Mouse (Mus musculus) monocyte, adult 2 months (primary cell): ENCODE measurements around the gene Ank3.

Experiments used
- DNase-seq, 2 experiments: peaks; one replicate each; pipeline ENCODE4 v3.0.0; 2022; ENCODE audit warnings: low spot score in 2 of 2, low read depth in 1 of 2

The Ank3 gene

DNA sequence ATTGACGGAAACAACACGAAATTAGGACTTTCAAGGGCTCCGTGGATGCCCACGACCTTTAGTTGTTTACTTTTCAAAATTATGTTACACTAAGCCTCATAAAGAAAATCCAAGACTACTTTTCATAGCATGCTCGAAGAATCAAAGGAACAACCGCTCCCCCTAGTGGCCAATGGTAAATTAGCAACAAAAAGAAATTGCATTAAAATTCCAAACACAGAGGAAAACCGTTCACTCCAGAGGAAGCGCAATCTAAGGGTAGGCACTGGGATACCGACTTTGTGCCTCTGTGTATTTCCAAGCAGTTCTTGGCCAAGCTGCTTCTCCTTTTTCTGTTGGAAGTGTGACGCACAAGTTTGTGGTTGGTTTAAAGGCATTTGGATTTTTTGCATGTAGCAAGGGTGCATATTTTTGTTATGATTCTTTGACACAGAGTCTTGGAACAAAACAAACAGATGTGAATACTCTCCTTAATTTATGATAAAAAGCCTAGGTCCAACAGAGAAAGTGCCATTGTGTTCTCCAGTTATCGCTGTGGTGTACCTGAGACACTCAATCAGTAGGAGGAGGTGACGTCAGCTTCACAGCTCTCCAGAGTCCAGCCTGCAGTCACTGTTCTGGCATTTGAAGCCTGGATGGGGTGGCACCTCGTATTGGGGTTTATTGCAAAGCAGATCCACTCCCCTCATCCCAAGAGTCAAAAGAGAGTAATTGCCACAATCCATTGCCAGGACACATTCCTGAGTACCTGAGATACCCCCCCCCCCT, 256.5 kb downstream of the Ank3 start:
- no peak for DNase-seq

DNA sequence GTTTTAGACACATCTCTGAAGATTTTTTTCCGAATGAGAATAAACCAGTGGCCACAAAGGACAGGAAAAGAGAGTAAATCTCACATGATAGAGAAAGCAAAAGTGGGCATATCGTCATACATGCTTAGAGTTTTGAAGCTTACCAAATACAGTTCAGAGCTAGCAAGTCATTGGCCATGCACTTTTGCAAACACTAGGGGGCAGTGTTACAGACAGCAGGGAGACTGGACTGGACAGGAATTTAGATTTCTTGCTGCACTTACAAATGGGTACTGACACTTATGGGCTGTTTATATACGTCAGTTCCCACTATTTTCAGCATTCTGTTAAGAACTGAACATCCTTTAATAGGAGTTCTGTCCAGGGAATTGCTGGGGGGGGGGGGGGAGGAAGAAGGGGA, 257.7 kb downstream of the Ank3 start:
- DNase-seq, result no peak

DNA sequence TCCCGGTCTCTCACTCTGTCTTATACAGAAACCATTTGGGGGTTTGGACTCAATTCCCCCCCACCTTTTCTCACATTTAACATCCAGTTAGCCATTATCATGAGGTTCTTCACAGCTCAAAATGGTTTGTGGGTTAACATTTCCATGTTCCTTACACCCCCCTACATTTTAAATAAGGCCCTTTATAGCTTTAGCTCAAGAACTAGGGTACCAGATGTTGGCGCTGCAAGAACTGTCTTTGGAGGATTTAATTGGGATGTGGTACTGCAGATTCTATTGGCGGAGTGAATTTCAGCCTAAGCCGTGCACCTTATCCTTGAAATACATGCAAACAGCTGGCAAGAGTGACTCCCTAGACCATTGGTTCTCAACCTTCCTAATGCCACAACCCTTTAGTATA, 261.2 kb downstream of the Ank3 start:
- no peak for DNase-seq

DNA sequence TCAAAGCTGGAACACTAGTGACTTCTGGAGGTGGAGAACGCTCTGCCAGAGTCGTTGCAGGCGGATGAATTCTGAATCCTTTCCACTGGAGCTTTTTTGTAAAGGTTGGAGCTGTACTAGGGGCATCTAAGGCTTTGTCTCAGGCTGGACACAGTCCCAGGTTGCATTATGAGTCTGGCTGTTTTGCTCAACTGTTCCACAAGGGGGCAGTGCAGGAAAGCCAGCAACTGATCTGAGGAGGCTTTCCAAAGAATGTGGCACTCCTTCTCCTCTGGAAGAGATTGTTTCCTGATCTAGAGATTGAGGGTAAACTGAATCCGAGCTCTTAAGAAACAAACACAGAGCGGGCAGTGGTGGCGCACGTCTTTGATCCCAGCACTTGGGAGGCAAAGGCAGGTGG, 263.8 kb downstream of the Ank3 start:
- DNase-seq, result no peak

DNA sequence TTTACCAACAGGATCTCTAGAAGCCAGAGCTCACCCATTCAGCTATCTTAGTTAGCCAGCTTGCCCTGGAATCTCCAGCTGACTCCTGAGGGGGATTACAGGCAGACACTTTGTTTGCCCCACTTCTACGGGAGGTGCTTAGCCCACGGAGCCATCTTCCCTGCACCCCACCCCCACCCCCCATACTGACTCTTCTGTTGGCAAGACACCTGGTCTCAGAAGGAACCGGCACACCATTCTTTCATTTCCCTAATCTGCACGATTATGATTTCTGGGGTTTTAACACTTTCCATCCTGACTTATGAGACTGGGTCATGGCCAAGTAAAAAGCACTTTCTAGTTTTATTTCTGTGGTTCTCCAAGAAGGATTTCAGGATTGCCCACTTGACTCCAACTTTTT, 268.9 kb downstream of the Ank3 start:
- DNase-seq, result no peak

DNA sequence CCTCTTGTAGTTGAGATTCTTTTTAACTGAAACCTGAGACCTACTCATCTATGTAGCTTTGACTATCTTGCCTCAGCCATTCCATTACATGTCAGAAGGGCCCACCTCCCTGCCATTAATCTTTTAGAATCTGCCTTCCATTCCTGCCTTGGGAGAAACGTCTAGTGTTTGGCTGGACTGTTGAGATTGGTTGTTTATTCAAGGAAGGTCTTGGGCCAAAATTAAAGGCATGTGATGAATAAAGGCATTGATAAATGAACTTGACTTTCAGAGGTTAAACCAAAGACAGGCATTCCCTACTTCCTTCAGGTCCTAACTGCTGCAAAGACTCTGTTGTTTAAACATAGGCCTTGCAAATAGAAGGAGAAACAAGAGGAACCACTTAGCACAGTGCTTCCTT, 271.9 kb downstream of the Ank3 start:
- no peak for DNase-seq

DNA sequence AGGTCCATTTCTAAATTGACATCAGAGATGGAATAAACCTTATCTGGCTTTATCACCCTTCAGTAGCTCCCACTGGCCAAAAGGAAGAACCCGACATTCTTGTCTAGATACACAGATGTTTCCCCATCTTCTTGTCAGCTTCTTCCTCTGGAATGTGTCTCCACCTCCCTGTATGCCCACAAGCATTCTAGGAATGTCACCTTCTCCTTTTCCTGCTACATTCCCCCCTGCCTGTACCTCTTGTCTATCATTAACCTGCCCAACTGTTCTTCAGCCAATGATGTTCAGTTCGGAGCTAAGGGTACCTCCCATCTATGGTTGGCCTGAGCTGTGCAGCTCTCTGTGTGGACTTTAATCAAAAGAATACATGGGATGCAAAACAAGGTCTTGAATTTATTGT, 272.4 kb downstream of the Ank3 start:
- DNase-seq, result no peak

DNA sequence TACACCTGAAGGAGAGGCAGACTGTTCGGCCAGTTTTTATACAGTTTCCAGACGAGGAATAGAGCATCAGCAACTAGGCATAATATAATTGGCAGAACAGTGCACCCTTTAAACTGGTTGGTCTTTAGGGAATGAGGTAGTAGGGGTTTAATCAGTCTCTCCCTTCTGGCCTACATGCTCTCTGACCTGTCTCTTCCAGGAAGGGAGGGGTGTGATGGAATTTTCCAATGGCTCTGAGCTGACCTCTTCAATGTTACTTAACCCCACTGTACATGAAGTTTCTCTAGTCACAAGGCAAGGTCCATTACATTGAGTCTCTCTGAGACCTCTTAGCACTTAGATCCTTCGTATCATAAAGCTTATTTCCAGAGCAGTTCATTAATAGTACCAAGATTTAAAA, 272.9 kb downstream of the Ank3 start:
- no peak for DNase-seq

DNA sequence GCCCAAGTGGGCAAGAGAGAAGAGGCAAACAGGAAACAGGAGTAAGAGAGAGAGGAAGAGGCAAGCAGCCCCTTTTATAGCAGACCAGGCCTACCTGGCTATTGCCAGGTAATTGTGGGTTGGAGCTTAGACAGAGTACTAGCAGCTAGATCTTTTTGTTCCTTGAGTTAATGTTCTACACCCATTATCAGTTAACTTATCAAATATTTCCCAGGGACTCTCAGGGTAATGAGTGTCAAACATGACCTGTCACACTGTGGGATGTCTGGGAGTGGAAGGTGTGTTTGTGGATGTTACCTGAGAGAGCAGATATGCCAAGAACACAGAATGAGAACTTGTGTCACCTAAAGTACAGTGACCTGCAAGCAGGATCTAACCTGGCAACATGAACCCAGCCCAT, 274.0 kb downstream of the Ank3 start:
- DNase-seq, result no peak

DNA sequence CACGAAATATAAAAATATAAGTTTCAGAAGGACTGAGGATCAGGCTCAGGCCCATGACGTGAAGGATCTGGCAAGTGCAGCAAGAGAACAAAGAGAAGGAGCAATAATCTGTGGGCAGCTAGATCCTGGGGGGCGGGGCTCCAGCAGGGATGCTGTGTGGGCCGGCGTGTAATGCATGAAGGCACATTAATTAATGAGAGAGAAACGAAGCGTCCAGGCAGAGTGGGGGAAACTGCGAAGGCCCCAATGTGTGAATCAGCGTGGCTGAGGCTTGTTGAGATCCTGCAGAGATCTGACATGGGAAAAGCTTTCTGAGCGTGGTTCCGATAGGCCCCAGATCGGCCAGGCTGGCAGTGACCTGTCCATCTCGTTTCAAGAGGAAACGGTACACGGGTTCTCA, 279.7 kb downstream of the Ank3 start:
- DNase-seq, result no peak

DNA sequence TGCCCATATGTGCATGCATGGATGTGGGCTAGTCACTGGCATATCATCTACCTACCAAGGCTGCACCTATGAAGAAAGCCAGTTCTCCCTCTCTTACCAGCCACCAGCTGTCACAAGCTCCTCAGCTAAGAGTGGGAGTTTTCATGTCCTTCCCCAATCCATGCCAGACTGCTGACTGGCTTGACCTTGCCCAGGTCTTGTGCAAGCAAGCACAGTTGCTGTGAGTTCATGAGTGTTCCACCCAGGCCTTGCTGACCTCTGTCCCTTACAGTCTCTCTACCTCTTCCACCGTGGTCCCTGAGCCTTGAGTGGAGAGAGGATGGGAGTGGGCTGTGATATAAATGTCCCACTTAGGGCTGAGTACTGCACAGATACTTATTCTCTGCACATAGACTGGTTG, 287.8 kb downstream of the Ank3 start:
- no peak for DNase-seq

DNA sequence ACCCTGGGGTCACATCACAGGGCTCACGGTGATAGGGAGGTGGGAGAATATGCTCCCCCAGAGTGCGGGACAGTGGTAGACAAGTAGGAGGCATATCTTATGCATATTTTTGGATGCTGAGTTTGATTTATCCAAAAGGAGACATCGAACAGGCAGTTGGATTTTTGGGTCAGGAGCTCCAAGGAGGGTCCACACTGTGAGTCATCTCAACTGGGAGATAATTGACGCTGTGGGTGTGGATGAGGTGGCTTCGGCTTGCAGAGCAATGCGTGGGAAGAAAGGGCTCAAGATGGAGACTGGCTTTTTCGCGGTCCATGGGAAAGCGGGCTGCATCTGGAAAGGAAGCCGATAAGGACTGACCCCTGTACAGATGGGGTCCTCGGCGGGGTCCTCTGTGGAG, 290.5 kb downstream of the Ank3 start:
- no peak for DNase-seq

DNA sequence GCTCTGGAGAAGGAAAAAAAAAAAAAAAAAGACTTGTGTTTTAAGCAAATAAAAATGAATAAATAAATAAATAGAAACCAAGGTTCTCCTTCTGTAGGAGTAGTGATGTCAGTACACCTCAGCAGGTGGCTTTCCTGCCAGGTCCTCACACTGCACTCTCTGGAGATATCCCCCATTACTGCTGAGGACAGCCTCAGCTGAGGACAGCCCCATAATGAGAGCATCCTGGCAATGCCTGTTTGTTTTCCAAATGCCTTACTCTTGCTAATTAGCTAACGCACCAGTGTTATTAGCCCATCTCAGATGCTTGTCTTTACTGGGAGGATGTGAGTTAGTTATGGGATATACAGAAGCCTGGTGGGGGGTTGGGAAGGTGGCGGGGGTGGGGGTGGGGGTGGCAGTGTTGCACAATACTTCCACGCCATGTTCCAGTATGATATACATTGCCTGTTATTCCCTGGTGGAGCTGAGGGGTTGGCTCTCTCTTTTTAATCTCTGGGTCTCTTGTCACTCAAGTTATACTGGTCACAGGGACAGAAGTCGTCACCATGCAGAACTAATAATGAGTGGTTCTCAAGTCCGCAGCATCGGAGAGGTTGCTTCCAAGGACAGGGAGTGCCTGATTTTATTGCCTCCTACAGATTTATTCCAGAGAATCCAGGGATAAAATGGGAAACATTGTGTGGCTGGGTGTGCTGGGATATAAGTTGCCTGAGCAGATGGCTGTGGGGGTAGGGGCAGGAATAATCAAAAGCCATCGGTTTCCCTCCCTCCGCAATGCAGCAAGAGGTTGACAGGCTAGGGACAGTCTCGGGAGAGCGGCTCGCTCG, 291.8 kb downstream of the Ank3 start:
- no peak for DNase-seq

DNA sequence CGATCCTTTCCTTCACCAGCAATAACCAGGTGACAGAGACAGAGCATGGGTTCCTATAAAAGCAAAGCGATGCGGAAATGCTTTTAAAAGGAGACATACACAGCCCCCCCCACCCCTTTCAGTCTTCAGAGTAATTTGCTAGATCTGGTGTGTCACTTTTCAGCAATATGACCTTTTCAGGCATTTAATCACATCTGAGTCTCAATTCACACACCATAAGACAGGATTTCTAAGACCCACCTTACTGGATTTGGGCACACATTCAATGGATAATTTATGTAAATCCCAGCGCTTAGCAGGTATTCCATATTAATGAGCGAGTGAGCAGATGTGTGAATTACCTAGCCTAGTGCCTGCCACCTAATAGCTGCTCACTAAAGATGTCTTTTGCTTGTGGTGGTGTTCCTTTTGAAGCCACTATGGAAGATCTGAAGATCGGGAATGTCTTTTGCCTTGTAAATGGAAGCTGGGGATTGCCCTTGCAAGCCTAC, 292.4 kb downstream of the Ank3 start:
- no peak for DNase-seq

DNA sequence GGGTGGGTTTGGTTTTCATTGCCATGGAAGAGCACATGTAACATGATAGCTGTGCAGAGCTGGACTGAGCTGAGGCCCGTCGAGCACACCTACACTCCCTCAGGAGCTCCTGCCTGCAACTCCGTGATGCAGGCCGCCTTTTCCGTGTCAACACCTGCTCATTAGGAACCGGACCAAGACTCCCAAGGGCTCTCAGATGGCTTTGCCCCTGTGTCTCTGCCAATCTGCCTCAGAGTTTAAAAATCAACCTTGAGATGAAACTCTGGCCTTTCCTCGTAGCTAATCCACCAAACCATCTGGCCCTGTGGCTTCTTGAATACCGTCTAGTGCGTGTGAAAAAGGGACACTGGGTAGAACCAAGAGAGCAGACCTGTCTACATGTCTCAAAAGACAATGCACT, 297.4 kb downstream of the Ank3 start:
- DNase-seq, result no peak

DNA sequence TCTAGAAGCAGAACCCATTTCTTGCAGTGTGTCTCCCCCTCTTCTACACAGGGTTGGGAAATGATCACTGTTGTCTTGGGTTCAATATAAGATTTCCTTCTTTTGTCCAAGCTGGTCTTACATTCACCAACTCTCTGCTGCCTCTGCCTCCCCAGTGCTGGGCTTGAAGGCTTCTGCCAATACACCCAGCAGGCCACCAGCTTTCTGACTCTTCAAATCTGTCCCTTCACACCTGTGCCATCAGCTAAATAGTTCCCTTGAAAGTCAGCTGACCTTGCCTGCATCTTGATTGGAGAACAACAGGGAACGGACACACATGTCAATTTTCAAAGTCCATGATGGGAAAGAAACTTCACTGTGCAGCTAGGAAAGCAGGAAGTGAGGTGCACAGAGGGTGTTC, 300.1 kb downstream of the Ank3 start:
- no peak for DNase-seq

DNA sequence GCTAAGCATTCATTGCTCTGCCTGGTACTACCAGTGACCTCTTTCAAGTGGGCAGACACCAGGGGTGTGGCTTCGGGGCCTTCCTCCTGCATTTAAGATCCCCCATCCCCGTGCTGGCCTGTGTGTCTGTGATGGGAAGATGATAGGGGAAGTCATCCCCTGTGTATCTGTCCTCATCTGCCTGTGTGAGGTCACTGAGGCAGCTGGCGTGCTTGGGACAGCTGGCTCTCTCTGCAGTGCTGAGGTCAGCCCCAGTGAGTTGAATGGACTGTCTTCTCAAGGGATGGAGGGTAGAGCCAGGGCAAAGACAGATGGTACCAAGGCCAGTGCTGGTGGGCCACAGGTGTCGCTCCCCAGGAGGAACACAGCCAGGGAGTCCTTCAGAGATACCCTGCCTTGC, 302.7 kb downstream of the Ank3 start:
- no peak for DNase-seq

DNA sequence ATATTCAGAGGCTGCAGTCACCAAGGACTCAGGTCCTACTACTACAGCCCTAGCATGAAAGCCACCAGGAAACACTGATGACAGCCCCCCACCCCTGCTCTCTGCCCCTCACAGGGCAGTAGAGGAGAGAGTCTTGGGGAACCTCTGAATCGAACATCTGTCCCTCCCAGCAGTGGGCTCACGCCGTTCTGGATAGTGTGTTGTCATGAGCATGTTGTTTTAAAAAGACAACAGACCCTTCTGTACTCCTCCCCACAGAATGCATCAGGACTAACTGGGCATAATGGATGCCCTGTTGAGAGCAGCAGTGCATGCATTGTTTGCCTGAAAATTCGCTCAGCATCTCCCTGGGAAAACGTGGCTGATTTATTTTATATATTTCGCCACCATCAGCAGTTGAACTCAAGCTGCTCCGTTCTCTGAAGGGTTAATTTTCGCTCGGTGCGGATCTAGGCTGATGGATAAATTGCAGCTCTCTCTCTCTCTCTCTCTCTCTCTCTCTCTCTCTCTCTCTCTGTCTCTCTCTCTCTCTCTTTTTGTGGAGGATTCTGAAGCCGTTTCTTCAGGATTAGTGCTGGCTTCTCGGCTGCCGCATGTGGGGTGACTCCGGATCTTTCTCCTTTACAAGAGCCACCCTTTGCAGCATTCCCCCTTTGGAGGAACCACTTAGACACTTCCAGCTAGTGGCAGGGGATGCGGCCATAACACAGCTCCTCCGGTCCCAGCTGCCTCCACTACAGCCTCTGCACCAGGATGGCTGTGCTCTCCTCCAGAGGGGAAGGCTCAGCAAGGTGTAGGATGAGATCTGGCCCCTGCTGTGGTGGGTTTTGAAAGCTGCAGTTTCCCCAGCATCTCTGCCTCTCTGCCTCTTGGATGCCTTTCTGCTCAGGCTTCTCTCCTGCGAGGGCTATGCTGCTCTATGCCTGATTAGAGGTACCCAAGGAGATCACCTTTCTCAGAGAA, 307.5 kb downstream of the Ank3 start:
- DNase-seq, result no peak

DNA sequence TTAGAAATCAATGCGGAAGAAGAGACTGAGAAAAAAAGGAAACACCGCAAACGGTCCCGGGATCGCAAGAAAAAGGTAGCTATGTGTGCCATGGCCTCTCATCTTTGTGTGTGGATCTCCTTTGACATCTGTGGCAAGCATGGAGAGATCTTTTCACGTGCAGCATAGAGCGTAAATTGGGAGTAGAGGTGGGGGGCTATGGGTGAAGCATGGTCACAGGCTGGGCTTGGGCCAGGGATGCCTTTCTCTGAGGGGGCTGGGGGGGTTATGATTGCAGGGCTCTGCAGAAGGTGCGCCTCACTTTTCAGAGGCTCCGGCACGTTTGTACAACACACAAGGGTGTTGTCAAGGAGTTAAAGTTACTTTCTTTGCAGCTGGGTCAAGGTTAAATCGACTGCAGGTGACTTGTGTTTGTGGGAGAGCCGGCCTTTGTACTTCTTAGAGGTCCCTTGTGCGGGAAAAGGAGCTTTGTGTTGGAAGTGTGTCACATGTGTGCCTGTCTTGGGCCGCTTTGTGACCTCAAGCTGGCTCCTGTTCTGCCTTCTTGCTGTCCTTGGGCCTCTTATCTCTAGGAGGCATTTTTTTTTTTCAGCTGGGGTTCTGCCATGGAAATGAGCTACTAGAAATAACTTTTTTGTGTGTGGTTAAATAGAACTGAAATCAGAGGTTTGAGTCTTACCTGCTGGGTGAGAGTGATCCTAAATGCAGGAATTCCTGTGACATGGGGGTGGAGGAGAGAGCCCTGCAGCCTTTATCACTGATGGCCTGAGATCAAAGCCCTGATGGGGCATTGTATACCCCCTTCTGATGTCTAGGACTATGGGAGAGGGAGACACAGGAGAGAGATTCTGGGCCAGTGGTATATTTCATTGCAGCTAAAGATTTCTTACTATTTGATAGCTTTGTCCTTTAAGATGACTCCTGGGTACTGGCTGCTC, 308.5 kb downstream of the Ank3 start:
- DNase-seq, result no peak

DNA sequence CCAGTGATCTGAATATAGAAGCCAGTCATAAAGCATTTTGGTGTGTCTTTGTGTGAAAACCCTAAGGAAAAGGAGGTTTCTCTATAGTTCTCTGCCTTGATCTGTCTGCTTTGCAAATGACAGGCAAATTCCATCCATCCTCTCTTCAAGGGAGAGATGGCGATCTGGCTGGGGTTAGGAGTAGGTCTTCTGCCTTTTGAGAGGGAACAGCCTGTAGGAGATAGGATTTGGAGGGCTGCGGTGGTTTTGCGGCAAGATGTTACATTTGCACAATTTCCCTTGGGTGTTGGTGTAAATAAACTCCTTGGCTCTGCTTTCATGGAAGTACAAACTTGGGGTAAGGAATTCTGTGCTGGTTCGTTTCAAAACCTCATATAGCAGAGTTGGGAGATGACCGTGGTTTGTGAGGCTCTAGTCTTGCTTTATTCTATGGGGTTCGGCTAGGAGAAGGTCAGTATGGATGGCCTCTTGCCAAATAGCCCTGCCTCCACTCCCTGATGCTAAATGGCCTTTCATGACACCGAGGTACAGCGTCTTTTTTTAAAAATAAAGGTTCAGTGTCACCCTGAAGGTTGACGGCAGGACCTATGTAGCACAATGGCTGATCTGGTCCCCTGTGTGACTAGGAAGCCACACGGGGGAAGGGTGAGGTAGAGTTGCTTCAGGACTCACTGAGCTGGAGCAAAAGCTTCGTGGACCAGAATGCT, 309.4 kb downstream of the Ank3 start:
- DNase-seq, result no peak
